Mouse (Mus musculus) fibroblast of lung, adult 2 months (primary cell): ENCODE measurements around the gene Dyrk1b.
"Not testable (repeated sequence)": the region's sequence is repeated elsewhere in the genome, so short reads cannot be mapped to it uniquely, and the experiment has no call there.

ENCODE experiments used
- DNase-seq: peaks from one replicate; pipeline ENCODE4 v3.0.0-alpha.2; 2011; ENCODE audit warnings: low read depth

Gene Dyrk1b

GRCm38 (mm10) chr7:28179228-28179627, at the start of gene Dyrk1b:
Dyrk1b (plus strand) TSS chr7:28179469.
- DNase-seq = peak; percentile 97

- no peak for DNase-seq
These were observed 41.7 kb upstream of the Dyrk1b start for GRCm38 (mm10) chr7:28137613-28138012.

GRCm38 (mm10) chr7:28148263-28148662, 31.0 kb upstream of the Dyrk1b start:
- no peak for DNase-seq

GRCm38 (mm10) chr7:28149841-28150240, 29.4 kb upstream of the Dyrk1b start:
- no peak for DNase-seq

GRCm38 (mm10) chr7:28151584-28152221, 27.6 kb upstream of the Dyrk1b start:
- DNase-seq = no peak

GRCm38 (mm10) chr7:28153595-28153994, 25.7 kb upstream of the Dyrk1b start:
- DNase-seq = not testable (repeated sequence)

- no peak for DNase-seq
These were observed 20.0 kb upstream of the Dyrk1b start for GRCm38 (mm10) chr7:28159292-28159691.

GRCm38 (mm10) chr7:28159893-28160292, 19.4 kb upstream of the Dyrk1b start:
- DNase-seq = no peak

- DNase-seq = no peak
These were observed 18.0 kb upstream of the Dyrk1b start for GRCm38 (mm10) chr7:28161163-28161749.

GRCm38 (mm10) chr7:28165406-28165805, 13.9 kb upstream of the Dyrk1b start:
- no peak for DNase-seq

GRCm38 (mm10) chr7:28168320-28169115, 10.8 kb upstream of the Dyrk1b start:
- DNase-seq = peak; percentile 61

GRCm38 (mm10) chr7:28169489-28170422, 9.5 kb upstream of the Dyrk1b start, which contains the start of gene Fbl:
Fbl (plus strand) TSS chr7:28169710.
- DNase-seq = peak; percentile 80

- DNase-seq = no peak
These were observed 3.9 kb upstream of the Dyrk1b start for GRCm38 (mm10) chr7:28175358-28175757.

GRCm38 (mm10) chr7:28179741-28180377, 590 bp downstream of the Dyrk1b start:
- DNase-seq = peak; percentile 83

- no peak for DNase-seq
These were observed 1.6 kb downstream of the Dyrk1b start for GRCm38 (mm10) chr7:28180890-28181289.

- no peak for DNase-seq
These were observed 2.1 kb downstream of the Dyrk1b start for GRCm38 (mm10) chr7:28181376-28181775.

- no peak for DNase-seq
These were observed 3.1 kb downstream of the Dyrk1b start for GRCm38 (mm10) chr7:28182320-28182719.

- no peak for DNase-seq
These were observed 6.6 kb downstream of the Dyrk1b start for GRCm38 (mm10) chr7:28185884-28186283.

GRCm38 (mm10) chr7:28186631-28187030, 7.4 kb downstream of the Dyrk1b start:
- DNase-seq = no peak

GRCm38 (mm10) chr7:28191489-28191888, 12.2 kb downstream of the Dyrk1b start:
- no peak for DNase-seq

GRCm38 (mm10) chr7:28191903-28192302, 12.6 kb downstream of the Dyrk1b start:
- no peak for DNase-seq
